Mouse (Mus musculus): ENCODE measurements around the gene Mphosph8. TPM values are rescaled to one million over a fixed set of nuclear protein-coding genes. Genes with fewer than 3 reads are reported as not detected.

The Mphosph8 gene
- polyA plus RNA-seq, 1 experiment from 2014 or later: 10.7 TPM

GRCm38 (mm10) chr14:56669046-56669620 lies 1.1 kb downstream of the Mphosph8 start:
- no peak for ATAC-seq (ENCODE audit: low read depth)
- H3K27ac ChIP-seq (ENCODE audit: low read length): peak overlapping the region; percentile 88
- 2% methylated on average over 13 of the region's 13 CpGs for WGBS (ENCODE audit: insufficient replicate concordance)
- no peaks in the 10 kb centered on the region for H3K9me3 ChIP-seq (replicated peaks; ENCODE audit: control insufficient read depth, low read length)
- H3K4me3 ChIP-seq (ENCODE audit: low read depth, low read length): peak overlapping the region; percentile 89
- H3K4me2 ChIP-seq (ENCODE audit: low read depth, low read length): peak overlapping the region; percentile 86
- no peaks in the 10 kb centered on the region for H3K27me3 ChIP-seq (ENCODE audit: control insufficient read depth, insufficient read depth, low read depth, low read length)
- H3K36me3 ChIP-seq (ENCODE audit: control insufficient read depth, insufficient read depth): peaks cover 6% of the 10 kb centered on the region
- H3K4me1 ChIP-seq (ENCODE audit: control insufficient read depth, low read depth, low read length): peaks cover 13% of the 10 kb centered on the region
- H3K9ac ChIP-seq (ENCODE audit: low read depth, low read length): peak overlapping the region; percentile 90

GRCm38 (mm10) chr14:56685426-56685825 lies 17.4 kb downstream of the Mphosph8 start:
- Histone ChIP-seq H3K4me2 (ENCODE audit: low read depth, low read length) (no peak overlapping the region), H3K4me3 (ENCODE audit: low read depth, low read length) (no peak overlapping the region), H3K36me3 (ENCODE audit: control insufficient read depth, insufficient read depth) (peaks cover 20% of the 10 kb centered on the region; the same call in 1 of the 2 replicates), H3K9ac (ENCODE audit: low read depth, low read length) (no peak overlapping the region), H3K27ac (ENCODE audit: low read length) (no peak overlapping the region), H3K27me3 (ENCODE audit: control insufficient read depth, insufficient read depth, low read depth, low read length) (no peaks in the 10 kb centered on the region), H3K4me1 (ENCODE audit: control insufficient read depth, low read depth, low read length) (no peaks in the 10 kb centered on the region), H3K9me3 (replicated peaks; ENCODE audit: control insufficient read depth, low read length) (no peaks in the 10 kb centered on the region)
- ATAC-seq (ENCODE audit: low read depth): no peak
- 45% methylated on average over 1 of the region's 1 CpGs for WGBS (ENCODE audit: insufficient replicate concordance)

GRCm38 (mm10) chr14:56689116-56689515 lies 21.1 kb downstream of the Mphosph8 start:
- H3K36me3 ChIP-seq (ENCODE audit: control insufficient read depth, insufficient read depth): peaks cover 35% of the 10 kb centered on the region
- ATAC-seq (ENCODE audit: low read depth): no peak

GRCm38 (mm10) chr14:56689766-56690165 lies 21.7 kb downstream of the Mphosph8 start:
- no peak for ATAC-seq (ENCODE audit: low read depth)
- H3K9me3 ChIP-seq (replicated peaks; ENCODE audit: control insufficient read depth, low read length): no peaks in the 10 kb centered on the region
- H3K9ac ChIP-seq (ENCODE audit: low read depth, low read length): no peak overlapping the region
- H3K27ac ChIP-seq (ENCODE audit: low read length): no peak overlapping the region
- H3K4me2 ChIP-seq (ENCODE audit: low read depth, low read length): no peak overlapping the region
- no peaks in the 10 kb centered on the region for H3K27me3 ChIP-seq (ENCODE audit: control insufficient read depth, insufficient read depth, low read depth, low read length)
- no peak overlapping the region for H3K4me3 ChIP-seq (ENCODE audit: low read depth, low read length)
- H3K36me3 ChIP-seq (ENCODE audit: control insufficient read depth, insufficient read depth): peaks cover 39% of the 10 kb centered on the region
- 68% methylated on average over 1 of the region's 1 CpGs for WGBS (ENCODE audit: insufficient replicate concordance)
- no peaks in the 10 kb centered on the region for H3K4me1 ChIP-seq (ENCODE audit: control insufficient read depth, low read depth, low read length)

More at GRCm38 (mm10) chr14:56689116-56689515, 21.1 kb downstream of the Mphosph8 start:
- WGBS (ENCODE audit: insufficient replicate concordance): 59% methylated on average over 1 of the region's 1 CpGs
- no peaks in the 10 kb centered on the region for H3K27me3 ChIP-seq (ENCODE audit: control insufficient read depth, insufficient read depth, low read depth, low read length)
- no peak overlapping the region for H3K9ac ChIP-seq (ENCODE audit: low read depth, low read length)
- H3K4me1 ChIP-seq (ENCODE audit: control insufficient read depth, low read depth, low read length): no peaks in the 10 kb centered on the region
- no peak overlapping the region for H3K4me2 ChIP-seq (ENCODE audit: low read depth, low read length)
- no peaks in the 10 kb centered on the region for H3K9me3 ChIP-seq (replicated peaks; ENCODE audit: control insufficient read depth, low read length)
- no peak overlapping the region for H3K27ac ChIP-seq (ENCODE audit: low read length)
- no peak overlapping the region for H3K4me3 ChIP-seq (ENCODE audit: low read depth, low read length)

- no peak overlapping the region for H3K4me3 ChIP-seq (ENCODE audit: low read depth, low read length)
- no peaks in the 10 kb centered on the region for H3K9me3 ChIP-seq (replicated peaks; ENCODE audit: control insufficient read depth, low read length)
- H3K27ac ChIP-seq (ENCODE audit: low read length): no peak overlapping the region
- no peaks in the 10 kb centered on the region for H3K4me1 ChIP-seq (ENCODE audit: control insufficient read depth, low read depth, low read length)
- 44% methylated on average over 3 of the region's 3 CpGs for WGBS (ENCODE audit: insufficient replicate concordance)
- H3K9ac ChIP-seq (ENCODE audit: low read depth, low read length): no peak overlapping the region
- ATAC-seq (ENCODE audit: low read depth): no peak
- H3K4me2 ChIP-seq (ENCODE audit: low read depth, low read length): no peak overlapping the region
- no peaks in the 10 kb centered on the region for H3K27me3 ChIP-seq (ENCODE audit: control insufficient read depth, insufficient read depth, low read depth, low read length)
- H3K36me3 ChIP-seq (ENCODE audit: control insufficient read depth, insufficient read depth): peaks cover 53% of the 10 kb centered on the region
Observed at GRCm38 (mm10) chr14:56695495-56695894, 27.4 kb downstream of the Mphosph8 start.

- no peak overlapping the region for H3K27ac ChIP-seq (ENCODE audit: low read length)
- no peaks in the 10 kb centered on the region for H3K4me1 ChIP-seq (ENCODE audit: control insufficient read depth, low read depth, low read length)
- H3K9me3 ChIP-seq (replicated peaks; ENCODE audit: control insufficient read depth, low read length): no peaks in the 10 kb centered on the region
- H3K4me3 ChIP-seq (ENCODE audit: low read depth, low read length): no peak overlapping the region
- no peak for ATAC-seq (ENCODE audit: low read depth)
- peaks cover 47% of the 10 kb centered on the region for H3K36me3 ChIP-seq (ENCODE audit: control insufficient read depth, insufficient read depth)
- 84% methylated on average over 5 of the region's 5 CpGs for whole genome bisulfite sequencing (ENCODE audit: insufficient replicate concordance)
- H3K4me2 ChIP-seq (ENCODE audit: low read depth, low read length): no peak overlapping the region
- H3K27me3 ChIP-seq (ENCODE audit: control insufficient read depth, insufficient read depth, low read depth, low read length): no peaks in the 10 kb centered on the region
- no peak overlapping the region for H3K9ac ChIP-seq (ENCODE audit: low read depth, low read length)
Observed at GRCm38 (mm10) chr14:56697836-56698235, 29.8 kb downstream of the Mphosph8 start.

- Histone ChIP-seq H3K4me1 (ENCODE audit: control insufficient read depth, low read depth, low read length) (peaks cover 5% of the 10 kb centered on the region; the same call in 1 of the 2 replicates), H3K9me3 (replicated peaks; ENCODE audit: control insufficient read depth, low read length) (no peaks in the 10 kb centered on the region), H3K9ac (ENCODE audit: low read depth, low read length) (no peak overlapping the region), H3K4me3 (ENCODE audit: low read depth, low read length) (no peak overlapping the region), H3K27me3 (ENCODE audit: control insufficient read depth, insufficient read depth, low read depth, low read length) (no peaks in the 10 kb centered on the region), H3K4me2 (ENCODE audit: low read depth, low read length) (no peak overlapping the region), H3K36me3 (ENCODE audit: control insufficient read depth, insufficient read depth) (peaks cover 17% of the 10 kb centered on the region), H3K27ac (ENCODE audit: low read length) (no peak overlapping the region)
- 35% methylated on average over 4 of the region's 4 CpGs for WGBS (ENCODE audit: insufficient replicate concordance)
- ATAC-seq (ENCODE audit: low read depth): peak; percentile 35; the same call in 1 of the 2 replicates
Observed at GRCm38 (mm10) chr14:56702644-56703043, 34.6 kb downstream of the Mphosph8 start.

GRCm38 (mm10) chr14:56705687-56706086 lies 37.6 kb downstream of the Mphosph8 start:
- H3K4me3 ChIP-seq (ENCODE audit: low read depth, low read length): no peak overlapping the region
- H3K27ac ChIP-seq (ENCODE audit: low read length): no peak overlapping the region
- H3K27me3 ChIP-seq (ENCODE audit: control insufficient read depth, insufficient read depth, low read depth, low read length): no peaks in the 10 kb centered on the region
- H3K4me2 ChIP-seq (ENCODE audit: low read depth, low read length): no peak overlapping the region
- H3K36me3 ChIP-seq (ENCODE audit: control insufficient read depth, insufficient read depth): peaks cover 1% of the 10 kb centered on the region; the same call in 1 of the 2 replicates
- no peaks in the 10 kb centered on the region for H3K9me3 ChIP-seq (replicated peaks; ENCODE audit: control insufficient read depth, low read length)
- no peak overlapping the region for H3K9ac ChIP-seq (ENCODE audit: low read depth, low read length)
- WGBS (ENCODE audit: insufficient replicate concordance): 77% methylated on average over 4 of the region's 4 CpGs
- H3K4me1 ChIP-seq (ENCODE audit: control insufficient read depth, low read depth, low read length): peaks cover 5% of the 10 kb centered on the region; the same call in 1 of the 2 replicates
- ATAC-seq (ENCODE audit: low read depth): no peak

- 29% methylated on average over 1 of the region's 1 CpGs for WGBS (ENCODE audit: insufficient replicate concordance)
- H3K4me1 ChIP-seq (ENCODE audit: control insufficient read depth, low read depth, low read length): no peaks in the 10 kb centered on the region
- H3K9ac ChIP-seq (ENCODE audit: low read depth, low read length): no peak overlapping the region
- H3K4me2 ChIP-seq (ENCODE audit: low read depth, low read length): no peak overlapping the region
- ATAC-seq (ENCODE audit: low read depth): no peak
- H3K4me3 ChIP-seq (ENCODE audit: low read depth, low read length): no peak overlapping the region
- no peaks in the 10 kb centered on the region for H3K27me3 ChIP-seq (ENCODE audit: control insufficient read depth, insufficient read depth, low read depth, low read length)
- H3K27ac ChIP-seq (ENCODE audit: low read length): no peak overlapping the region
- H3K36me3 ChIP-seq (ENCODE audit: control insufficient read depth, insufficient read depth): peaks cover 5% of the 10 kb centered on the region
- H3K9me3 ChIP-seq (replicated peaks; ENCODE audit: control insufficient read depth, low read length): no peaks in the 10 kb centered on the region
Observed at GRCm38 (mm10) chr14:56726493-56726892, 58.4 kb downstream of the Mphosph8 start.
